In genomic region chr7:80342858-80343257, GRCm38 (mm10) we compare ENCODE assay signal across 1 mouse cellular context.
A peak's percentile ranks its signal among the peaks of the same experiment; 100 is the strongest.
TF ChIP-seq lines count a peak whose summit lies in the region.

TSS of gene Hddc3 (plus strand) at chr7:80343104.

TF ChIP-seq in MEL, 35 proteins besides CTCF, POLR2A, EP300 and RAD21 (continued from another document):
- TF ChIP-seq BHLHE40 (IDR thresholded peaks at IDR 0.05; ENCODE audit: borderline replicate concordance, low read depth, low read length) (0 out of 2 replicates have a peak, but pooled peaks have one; percentile 23), MAZ (IDR thresholded peaks at IDR 0.05; ENCODE audit: low read depth, low read length) (0 out of 2 replicates have a peak, but pooled peaks have one; percentile 18), ETS1 (IDR thresholded peaks at IDR 0.05; ENCODE audit: low read depth, low read length) (peak; percentile 48; the same call in 1 of the 2 replicates), KAT2A (conservative IDR thresholded peaks at IDR 0.05; ENCODE audit: low read depth, low read length) (no peak), NELFE (IDR thresholded peaks at IDR 0.05; ENCODE audit: low read depth, low read length) (peak; percentile 82)
